Mouse (Mus musculus): Measurements from ENCODE around the gene St5. TPM values are rescaled to one million over a fixed set of nuclear protein-coding genes. Genes with fewer than 3 reads are reported as not detected.
A peak's percentile ranks its signal among the peaks of the same experiment; 100 is the strongest.

St5 gene
- polyA plus RNA-seq, 1 experiment from 2014 or later: 23.4 TPM

DNA sequence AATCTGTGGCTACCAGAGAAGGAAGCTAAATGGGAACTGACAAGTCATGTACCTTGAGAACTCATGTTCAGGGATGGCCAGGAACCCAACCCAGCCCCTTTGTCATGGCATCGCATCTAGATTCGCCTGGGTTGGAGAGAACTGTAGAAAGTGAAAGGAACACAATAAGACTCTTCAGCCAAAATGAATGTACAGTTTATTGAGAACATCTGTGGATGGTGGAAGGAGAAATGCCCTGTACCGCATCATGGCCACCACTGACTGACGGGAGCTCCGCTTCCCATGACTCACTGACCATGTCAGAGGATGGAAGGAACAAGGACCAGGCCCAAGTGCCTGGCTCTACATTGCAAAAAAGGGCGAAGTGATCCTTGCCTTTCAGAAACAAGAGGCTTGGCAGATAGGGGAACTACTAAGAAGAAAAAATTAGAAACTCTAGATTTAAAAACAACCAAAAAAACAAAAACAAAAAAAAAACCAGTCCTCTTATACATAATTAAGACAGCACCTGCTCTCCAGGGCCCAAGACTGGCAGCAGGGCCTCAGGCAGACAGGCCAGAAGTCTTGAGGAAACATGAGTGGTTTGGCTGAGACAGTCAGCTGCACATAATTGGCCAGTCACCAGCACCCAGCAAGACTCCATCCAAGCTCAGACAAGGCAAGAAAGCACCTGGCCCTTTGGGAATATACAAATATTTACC lies 179.5 kb downstream of the St5 start:
- Histone ChIP-seq H3K4me1 (replicated peaks; ENCODE audit: control insufficient read depth, insufficient read depth, low read length) (peaks cover 13% of the 10 kb centered on the region; the same call in 1 of the 2 replicates), H3K9ac (no peak overlapping the region), H3K4me2 (replicated peaks) (no peak overlapping the region), H3K36me3 (replicated peaks; ENCODE audit: control insufficient read depth, insufficient read depth) (peaks cover 63% of the 10 kb centered on the region), H3K27me3 (ENCODE audit: control insufficient read depth, insufficient read depth, low read length) (no peaks in the 10 kb centered on the region), H3K27ac (no peak overlapping the region), H3K4me3 (replicated peaks; ENCODE audit: low read length) (no peak overlapping the region), H3K9me3 (ENCODE audit: control insufficient read depth, low read length) (no peaks in the 10 kb centered on the region)
- DNase-seq (ENCODE audit: low spot score) (no peak), ATAC-seq (ENCODE audit: low FRiP score) (no peak)
- 70% methylated on average over 6 of the region's 6 CpGs for WGBS

DNA sequence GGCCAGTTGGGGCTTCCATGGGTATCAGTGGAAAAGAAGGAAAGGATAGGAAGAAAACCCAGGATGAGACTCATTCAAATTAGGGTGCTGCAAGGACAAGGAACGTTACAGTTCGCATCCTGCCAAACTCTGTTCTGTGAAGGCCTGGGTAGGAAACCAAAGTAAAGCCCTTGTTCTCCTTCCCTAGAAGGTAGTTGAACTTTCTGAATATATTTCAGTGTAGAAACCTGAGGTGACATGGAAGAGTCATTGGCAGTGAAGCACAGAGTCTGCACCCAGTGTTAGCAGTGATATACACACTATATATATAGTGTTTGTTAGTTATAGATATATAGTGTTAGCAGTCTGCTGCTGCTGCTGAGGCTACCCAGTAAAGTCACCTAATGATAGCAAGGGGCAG lies 180.1 kb downstream of the St5 start:
- H3K36me3 ChIP-seq (replicated peaks; ENCODE audit: control insufficient read depth, insufficient read depth): peaks cover 63% of the 10 kb centered on the region

DNA sequence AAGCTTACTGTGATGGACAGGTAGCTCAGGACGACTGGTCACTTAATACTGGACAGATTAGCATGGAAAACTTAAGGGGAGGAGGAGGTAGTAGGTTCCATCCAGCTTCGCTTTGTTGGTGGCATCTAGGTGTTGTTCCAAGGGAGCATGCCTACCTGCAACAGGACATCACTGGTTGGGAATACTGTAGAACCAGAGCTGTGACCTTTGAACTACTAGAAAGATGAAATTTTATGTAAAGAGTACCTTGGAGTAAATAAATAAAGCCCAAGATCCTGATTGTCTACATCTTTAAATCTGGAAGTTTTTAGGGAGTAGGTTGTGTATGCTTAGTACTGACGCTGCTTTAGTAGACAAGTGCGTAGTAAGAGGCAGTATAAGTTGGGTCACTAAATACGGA lies 181.3 kb downstream of the St5 start:
- Histone ChIP-seq H3K27ac (no peak overlapping the region), H3K9ac (no peak overlapping the region), H3K9me3 (ENCODE audit: control insufficient read depth, low read length) (no peaks in the 10 kb centered on the region), H3K36me3 (replicated peaks; ENCODE audit: control insufficient read depth, insufficient read depth) (peaks cover 63% of the 10 kb centered on the region), H3K27me3 (ENCODE audit: control insufficient read depth, insufficient read depth, low read length) (no peaks in the 10 kb centered on the region), H3K4me2 (replicated peaks) (no peak overlapping the region), H3K4me3 (replicated peaks; ENCODE audit: low read length) (no peak overlapping the region), H3K4me1 (replicated peaks; ENCODE audit: control insufficient read depth, insufficient read depth, low read length) (peaks cover 21% of the 10 kb centered on the region)
- DNase-seq (ENCODE audit: low spot score) (no peak), ATAC-seq (ENCODE audit: low FRiP score) (no peak)
- WGBS: 79% methylated on average over 5 of the region's 5 CpGs

More for the DNA sequence above, 180.1 kb downstream of the St5 start:
- ATAC-seq (ENCODE audit: low FRiP score) (no peak), DNase-seq (ENCODE audit: low spot score) (no peak)
- Histone ChIP-seq H3K9me3 (ENCODE audit: control insufficient read depth, low read length) (no peaks in the 10 kb centered on the region), H3K9ac (no peak overlapping the region), H3K4me1 (replicated peaks; ENCODE audit: control insufficient read depth, insufficient read depth, low read length) (peaks cover 13% of the 10 kb centered on the region; the same call in 1 of the 2 replicates), H3K4me2 (replicated peaks) (no peak overlapping the region), H3K4me3 (replicated peaks; ENCODE audit: low read length) (no peak overlapping the region), H3K27ac (no peak overlapping the region), H3K27me3 (ENCODE audit: control insufficient read depth, insufficient read depth, low read length) (no peaks in the 10 kb centered on the region)
- WGBS: 63% methylated on average over 2 of the region's 2 CpGs

DNA sequence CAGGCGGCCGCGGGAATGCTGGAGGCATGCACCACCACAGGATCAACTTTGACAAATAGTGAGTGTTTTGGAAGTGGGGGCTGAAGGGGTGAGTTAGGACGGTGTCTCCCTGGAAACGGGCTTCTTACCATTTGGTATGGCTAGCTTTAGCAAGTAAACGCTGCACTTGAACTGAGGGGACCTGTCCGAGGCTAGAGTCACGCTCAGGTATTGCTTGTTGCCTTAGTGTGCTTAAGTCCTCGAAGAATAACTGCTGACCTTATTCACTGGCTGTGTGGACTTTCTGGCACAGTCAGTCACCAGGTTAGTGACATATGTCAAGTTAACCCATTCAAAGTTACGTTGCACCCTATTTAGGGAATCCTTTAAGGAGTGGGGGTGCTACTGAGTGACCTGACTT lies 183.5 kb downstream of the St5 start:
- Histone ChIP-seq H3K9me3 (ENCODE audit: control insufficient read depth, low read length) (no peaks in the 10 kb centered on the region), H3K4me3 (replicated peaks; ENCODE audit: low read length) (peak overlapping the region; percentile 72), H3K27me3 (ENCODE audit: control insufficient read depth, insufficient read depth, low read length) (no peaks in the 10 kb centered on the region), H3K4me2 (replicated peaks) (peak overlapping the region; percentile 95), H3K4me1 (replicated peaks; ENCODE audit: control insufficient read depth, insufficient read depth, low read length) (peaks cover 21% of the 10 kb centered on the region), H3K36me3 (replicated peaks; ENCODE audit: control insufficient read depth, insufficient read depth) (peaks cover 47% of the 10 kb centered on the region), H3K27ac (no peak overlapping the region), H3K9ac (peak overlapping the region; percentile 86)
- no peak for DNase-seq (ENCODE audit: low spot score)
- no peak for ATAC-seq (ENCODE audit: low FRiP score)
- WGBS: 2% methylated on average over 10 of the region's 10 CpGs

DNA sequence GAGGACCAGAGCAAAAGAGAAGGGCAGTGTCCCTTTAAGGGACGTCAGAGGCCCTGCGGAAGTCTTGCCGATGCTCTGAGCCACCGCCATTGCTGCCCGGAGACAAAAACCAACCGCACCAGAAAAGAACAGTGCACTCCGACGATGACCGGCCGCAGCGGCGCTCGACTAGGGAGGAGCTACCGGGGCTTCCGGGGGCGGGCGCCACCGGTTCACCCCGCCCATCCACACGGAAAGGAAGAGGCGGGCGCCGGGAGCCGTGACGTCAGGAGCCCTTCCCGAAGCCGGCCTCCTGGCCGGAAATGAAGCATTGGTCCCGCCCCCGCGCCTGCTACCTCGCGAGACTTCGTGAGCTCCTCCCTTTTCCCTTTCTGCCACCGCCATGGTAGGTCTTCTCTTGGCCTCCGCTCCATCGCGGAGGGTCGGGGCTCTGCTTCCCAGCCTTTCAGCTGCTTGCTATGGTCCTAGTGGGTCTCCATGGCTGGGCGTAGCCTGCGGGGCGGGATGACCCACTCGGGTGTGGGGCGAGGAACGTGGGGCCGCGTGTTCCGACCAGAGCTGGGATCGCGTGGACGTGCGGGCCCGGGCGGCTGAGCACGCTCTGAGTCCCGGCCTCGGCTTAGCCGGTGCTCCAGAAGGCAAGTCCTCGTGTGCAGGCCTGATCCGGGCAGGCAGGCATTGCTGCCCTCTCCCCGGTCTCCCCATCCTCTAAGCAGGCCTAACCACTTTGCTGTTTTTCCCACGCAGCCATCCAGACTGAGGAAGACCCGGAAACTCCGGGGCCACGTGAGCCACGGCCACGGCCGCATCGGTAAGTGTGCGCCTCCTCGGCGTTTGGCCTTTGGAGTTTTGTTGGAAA lies 184.3 kb downstream of the St5 start, which contains the start of gene Rpl27a:
TSS of gene Rpl27a (plus strand) at position 310 of the 859 bp plus-strand sequence.
- DNase-seq (ENCODE audit: low spot score) (peak; percentile 99), ATAC-seq (ENCODE audit: low FRiP score) (peak; percentile 96)
- peak within 1 kb of the TSS; percentile 72 for H3K4me3 ChIP-seq (replicated peaks; ENCODE audit: low read length)
- H3K9ac ChIP-seq: peak within 1 kb of the TSS; percentile 86
- peak within 1 kb of the TSS; percentile 95 for H3K4me2 ChIP-seq (replicated peaks)
- H3K4me1 ChIP-seq (replicated peaks; ENCODE audit: control insufficient read depth, insufficient read depth, low read length): peaks cover 21% of the 10 kb centered on the region
- no peaks in the 10 kb centered on the region for H3K27me3 ChIP-seq (ENCODE audit: control insufficient read depth, insufficient read depth, low read length)
- WGBS: under 1% methylated on average over 68 of the region's 72 CpGs
- peak within 1 kb of the TSS; percentile 95 for H3K27ac ChIP-seq
- peaks cover 39% of the 10 kb centered on the region for H3K36me3 ChIP-seq (replicated peaks; ENCODE audit: control insufficient read depth, insufficient read depth)
- no peaks in the 10 kb centered on the region for H3K9me3 ChIP-seq (ENCODE audit: control insufficient read depth, low read length)

DNA sequence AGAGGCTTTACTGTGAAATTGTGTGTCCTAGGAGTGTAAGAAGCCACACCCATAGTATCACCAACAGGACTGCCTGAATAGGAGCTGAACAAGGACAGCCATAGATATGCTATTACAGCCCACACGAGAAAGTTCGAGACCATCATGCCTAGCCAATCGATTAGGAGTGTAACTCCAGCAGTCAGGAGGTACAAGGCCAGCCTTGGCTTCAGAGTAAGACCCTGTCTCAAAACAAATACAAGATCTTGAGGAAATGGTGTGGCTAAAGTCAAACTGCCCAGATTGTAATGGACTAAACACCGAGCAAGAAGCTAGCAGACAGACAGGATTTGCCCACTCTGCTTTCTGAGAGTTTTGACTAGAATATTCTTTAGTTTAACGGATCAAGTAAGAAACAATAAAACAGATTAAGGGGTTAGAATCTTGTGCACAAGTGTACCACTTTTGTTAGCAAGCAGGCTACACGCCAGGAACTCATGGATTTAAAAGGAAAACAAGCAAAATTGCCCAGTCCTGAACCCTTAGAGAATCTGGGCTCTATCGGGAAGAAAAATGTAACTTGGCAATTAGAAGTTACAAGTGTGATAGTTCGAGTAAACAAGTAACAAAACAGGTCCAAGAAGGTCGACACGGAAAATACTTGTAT lies 185.2 kb downstream of the St5 start:
- H3K27ac ChIP-seq: peak overlapping the region; percentile 95
- no peak for ATAC-seq (ENCODE audit: low FRiP score)
- peak overlapping the region; percentile 86 for H3K9ac ChIP-seq
- peaks cover 21% of the 10 kb centered on the region for H3K4me1 ChIP-seq (replicated peaks; ENCODE audit: control insufficient read depth, insufficient read depth, low read length)
- H3K36me3 ChIP-seq (replicated peaks; ENCODE audit: control insufficient read depth, insufficient read depth): peaks cover 30% of the 10 kb centered on the region
- peak overlapping the region; percentile 72 for H3K4me3 ChIP-seq (replicated peaks; ENCODE audit: low read length)
- no peaks in the 10 kb centered on the region for H3K27me3 ChIP-seq (ENCODE audit: control insufficient read depth, insufficient read depth, low read length)
- no peaks in the 10 kb centered on the region for H3K9me3 ChIP-seq (ENCODE audit: control insufficient read depth, low read length)
- peak overlapping the region; percentile 72 for H3K4me2 ChIP-seq (replicated peaks)
- no peak for DNase-seq (ENCODE audit: low spot score)
- 26% methylated on average over 10 of the region's 10 CpGs for WGBS

DNA sequence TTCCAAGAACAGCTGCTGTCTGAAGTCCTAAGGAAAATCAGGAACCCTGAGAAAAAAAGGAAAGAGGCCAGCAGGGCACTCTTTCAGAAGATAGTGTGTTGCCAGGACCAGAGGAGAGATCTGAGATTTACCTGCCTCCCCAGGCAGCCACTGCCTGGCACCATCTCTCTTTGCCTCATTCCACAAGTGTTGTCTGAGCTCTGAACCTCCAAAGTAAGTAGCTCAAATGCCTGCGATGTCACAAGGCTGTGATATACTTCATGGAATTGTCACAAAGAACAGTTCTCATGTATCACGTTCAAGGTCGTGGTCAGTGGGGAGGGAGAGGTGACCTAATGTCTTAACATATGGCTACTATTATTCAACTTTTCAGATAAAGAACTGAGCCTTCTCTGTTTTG lies 186.9 kb downstream of the St5 start:
- Histone ChIP-seq H3K27ac (no peak overlapping the region), H3K9me3 (ENCODE audit: control insufficient read depth, low read length) (no peaks in the 10 kb centered on the region), H3K4me3 (replicated peaks; ENCODE audit: low read length) (no peak overlapping the region), H3K4me1 (replicated peaks; ENCODE audit: control insufficient read depth, insufficient read depth, low read length) (peaks cover 21% of the 10 kb centered on the region), H3K9ac (no peak overlapping the region), H3K36me3 (replicated peaks; ENCODE audit: control insufficient read depth, insufficient read depth) (peaks cover 13% of the 10 kb centered on the region), H3K27me3 (ENCODE audit: control insufficient read depth, insufficient read depth, low read length) (no peaks in the 10 kb centered on the region), H3K4me2 (replicated peaks) (no peak overlapping the region)
- DNase-seq (ENCODE audit: low spot score): no peak
- 87% methylated on average over 3 of the region's 3 CpGs for WGBS
- no peak for ATAC-seq (ENCODE audit: low FRiP score)

DNA sequence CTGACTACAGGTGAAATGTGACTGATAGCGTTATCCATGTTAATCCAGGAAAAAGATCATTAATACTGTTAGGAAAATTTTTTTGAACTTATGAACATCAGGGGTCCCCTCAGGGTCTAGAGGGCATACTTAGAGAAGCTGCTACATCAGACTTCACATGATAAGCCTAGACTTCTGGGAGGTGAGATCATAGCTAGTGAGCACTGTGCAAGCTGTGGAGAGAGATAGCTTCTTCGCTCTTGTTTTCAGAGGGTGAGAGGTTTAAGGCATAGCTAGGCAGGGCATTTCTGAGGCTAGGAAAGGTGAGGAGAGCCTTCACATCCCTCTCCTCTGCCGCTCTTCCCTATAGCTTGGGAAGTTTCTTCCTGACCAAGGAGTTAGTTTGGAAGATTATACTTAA lies 191.6 kb downstream of the St5 start:
- 89% methylated on average over 3 of the region's 3 CpGs for WGBS
- H3K4me1 ChIP-seq (replicated peaks; ENCODE audit: control insufficient read depth, insufficient read depth, low read length): peaks cover 8% of the 10 kb centered on the region
- no peaks in the 10 kb centered on the region for H3K36me3 ChIP-seq (replicated peaks; ENCODE audit: control insufficient read depth, insufficient read depth)
- DNase-seq (ENCODE audit: low spot score) (no peak), ATAC-seq (ENCODE audit: low FRiP score) (no peak)
- H3K27me3 ChIP-seq (ENCODE audit: control insufficient read depth, insufficient read depth, low read length): no peaks in the 10 kb centered on the region
- H3K9me3 ChIP-seq (ENCODE audit: control insufficient read depth, low read length): no peaks in the 10 kb centered on the region
- H3K27ac ChIP-seq: no peak overlapping the region
- no peak overlapping the region for H3K4me3 ChIP-seq (replicated peaks; ENCODE audit: low read length)
- H3K4me2 ChIP-seq (replicated peaks): no peak overlapping the region
- H3K9ac ChIP-seq: no peak overlapping the region

DNA sequence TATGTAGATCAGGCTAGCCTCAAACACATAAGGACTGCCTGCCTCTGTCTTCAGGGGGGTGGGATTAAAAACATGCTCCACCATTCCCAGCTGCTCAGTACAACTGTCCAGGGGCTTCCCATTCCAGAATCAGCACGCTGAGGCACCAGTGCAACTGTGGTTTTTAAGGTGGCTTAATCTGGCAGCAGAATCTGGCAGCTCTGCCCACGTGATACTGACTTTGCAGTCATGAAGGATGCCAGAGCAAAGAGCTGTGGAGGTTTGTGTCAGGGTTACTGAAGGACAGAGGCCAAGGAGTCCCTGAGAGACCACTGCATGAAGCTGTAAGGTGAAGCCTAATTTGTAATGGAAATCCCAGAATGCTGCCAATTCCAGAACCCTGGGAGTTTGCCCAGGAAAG lies 192.6 kb downstream of the St5 start:
- Histone ChIP-seq H3K4me3 (replicated peaks; ENCODE audit: low read length) (no peak overlapping the region), H3K27ac (no peak overlapping the region), H3K4me2 (replicated peaks) (no peak overlapping the region), H3K9me3 (ENCODE audit: control insufficient read depth, low read length) (no peaks in the 10 kb centered on the region), H3K27me3 (ENCODE audit: control insufficient read depth, insufficient read depth, low read length) (no peaks in the 10 kb centered on the region), H3K36me3 (replicated peaks; ENCODE audit: control insufficient read depth, insufficient read depth) (no peaks in the 10 kb centered on the region), H3K4me1 (replicated peaks; ENCODE audit: control insufficient read depth, insufficient read depth, low read length) (peaks cover 8% of the 10 kb centered on the region), H3K9ac (no peak overlapping the region)
- ATAC-seq (ENCODE audit: low FRiP score): no peak
- 73% methylated on average over 2 of the region's 2 CpGs for WGBS
- no peak for DNase-seq (ENCODE audit: low spot score)

All from hindbrain, embryonic 14.5 days (tissue).